Comparison of ENCODE assay signal across 8 mouse cellular contexts in the genomic region with DNA sequence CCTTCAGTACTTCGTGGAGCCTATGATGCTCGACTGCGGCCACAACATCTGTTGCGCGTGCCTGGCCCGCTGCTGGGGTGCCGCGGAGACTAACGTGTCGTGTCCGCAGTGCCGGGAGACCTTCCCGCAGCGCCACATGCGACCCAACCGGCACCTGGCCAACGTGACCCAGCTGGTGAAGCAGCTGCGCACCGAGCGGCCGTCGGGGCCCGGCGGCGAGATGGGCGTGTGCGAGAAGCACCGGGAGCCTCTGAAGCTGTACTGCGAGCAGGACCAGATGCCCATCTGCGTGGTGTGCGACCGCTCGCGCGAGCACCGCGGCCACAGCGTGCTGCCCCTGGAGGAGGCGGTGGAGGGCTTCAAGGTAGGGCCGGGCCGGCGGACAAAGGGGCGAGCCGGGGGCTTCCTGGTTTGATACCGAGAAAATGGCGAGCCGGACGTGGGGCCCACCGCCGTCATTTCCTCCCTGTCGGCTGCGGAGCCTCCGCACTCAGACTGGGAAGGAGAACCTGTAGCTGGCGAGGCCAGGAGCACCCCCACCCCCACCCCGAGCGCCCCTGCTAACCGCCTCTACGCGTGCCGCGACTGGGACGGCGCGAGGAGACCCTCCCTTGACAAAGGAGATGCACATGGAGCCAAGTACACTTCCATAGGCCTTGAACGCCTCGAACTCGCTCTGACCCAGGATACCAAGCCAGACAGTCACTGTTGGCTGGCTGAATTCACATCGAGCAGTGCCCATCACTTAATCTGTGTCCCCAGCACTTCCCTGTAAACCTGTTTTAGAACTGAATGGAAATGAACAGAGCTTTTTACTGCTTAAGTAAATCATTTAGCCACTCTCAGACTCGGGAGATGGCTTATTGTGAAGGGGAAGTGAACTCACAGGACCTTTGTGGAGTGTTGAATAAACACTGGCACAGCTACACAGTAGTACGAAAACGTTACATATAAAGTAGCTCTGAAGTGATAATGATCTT. TPM values are rescaled to one million over a fixed set of nuclear protein-coding genes. Genes with fewer than 3 reads are reported as not detected.
DNase-seq lines count a peak whose midpoint lies in the region; ATAC-seq and TF ChIP-seq lines count a peak whose summit lies in the region.

No protein-coding gene starts in this region.

- peak; percentile 44 for DNase-seq in urinary bladder, postnatal 14 days (ENCODE audit: low spot score)
- DNase-seq in urinary bladder, postnatal 10 days (ENCODE audit: low spot score) = no peak
- DNase-seq in cerebellum, adult 9-10 months = peak; percentile 62
- peak; percentile 31 to 44 for DNase-seq in frontal cortex, postnatal 14 days (ENCODE audit: low spot score in 2 of 2)
- peak; percentile 68 for DNase-seq in hindbrain, postnatal 0 days (ENCODE audit: low spot score)
- no peak for DNase-seq in liver, embryonic 14.5 days (ENCODE audit: low read depth in 3 of 3, low spot score in 3 of 3)
- DNase-seq in naive thymus-derived CD4-positive, alpha-beta T cell, adult 2 months (ENCODE audit: low read depth) = peak; percentile 76
- DNase-seq in testis, postnatal 10 days (ENCODE audit: low spot score) = peak; percentile 74

- H3K9ac ChIP-seq in hindbrain, postnatal 0 days (replicated peaks; ENCODE audit: low read length) = peak overlapping the region; percentile 87
- H3K9ac ChIP-seq in liver, embryonic 14.5 days (replicated peaks) = peak overlapping the region; percentile 86

- H3K36me3 ChIP-seq in hindbrain, postnatal 0 days (ENCODE audit: insufficient read depth, low read length) = peaks cover 25% of the 10 kb centered on the region
- H3K36me3 ChIP-seq in liver, embryonic 14.5 days (replicated peaks; ENCODE audit: control insufficient read depth, insufficient read depth, low read depth) = peaks cover 40% of the 10 kb centered on the region

- H3K9me3 ChIP-seq in hindbrain, postnatal 0 days (ENCODE audit: low read length) = no peaks in the 10 kb centered on the region
- no peaks in the 10 kb centered on the region for H3K9me3 ChIP-seq in liver, embryonic 14.5 days (ENCODE audit: control insufficient read depth, low read length)

- H3K4me3 ChIP-seq in hindbrain, postnatal 0 days (ENCODE audit: low read length) = peak overlapping the region; percentile 99
- H3K4me3 ChIP-seq in liver, embryonic 14.5 days (ENCODE audit: insufficient read depth in 1 of 2, low read depth in 2 of 2, low read length in 2 of 2) = peak overlapping the region; percentile 88 to 95

- peak overlapping the region; percentile 91 for H3K27ac ChIP-seq in hindbrain, postnatal 0 days
- H3K27ac ChIP-seq in liver, embryonic 14.5 days = peak overlapping the region; percentile 94

- no peak; the same call in 1 of the 2 replicates for TF ChIP-seq CTCF in hindbrain, postnatal 0 days (IDR thresholded peaks at IDR 0.05; ENCODE audit: low read depth)
- no peak for TF ChIP-seq CTCF in liver, embryonic 14.5 days (IDR thresholded peaks at IDR 0.05; ENCODE audit: low read depth)

- H3K4me2 ChIP-seq in hindbrain, postnatal 0 days (ENCODE audit: low read depth, low read length) = peak overlapping the region; percentile 85
- peak overlapping the region; percentile 76 for H3K4me2 ChIP-seq in liver, embryonic 14.5 days (ENCODE audit: low read depth)

- peaks cover 14% of the 10 kb centered on the region; the same call in 1 of the 2 replicates for H3K4me1 ChIP-seq in hindbrain, postnatal 0 days (ENCODE audit: insufficient read depth, low read length)
- peaks cover 7 to 16% of the 10 kb centered on the region in 2 experiments for H3K4me1 ChIP-seq in liver, embryonic 14.5 days (replicated peaks; ENCODE audit: control insufficient read depth in 2 of 2, insufficient read depth in 2 of 2, low read length in 1 of 2)

- ATAC-seq in hindbrain, postnatal 0 days = peak; percentile 66
- ATAC-seq in liver, embryonic 14.5 days (ENCODE audit: insufficient read depth) = peak; percentile 54

- TF ChIP-seq EP300 in liver, embryonic 14.5 days (IDR thresholded peaks at IDR 0.05; ENCODE audit: low read depth) = no peak

- WGBS in hindbrain, postnatal 0 days = 2% methylated on average over 66 of the region's 71 CpGs
- under 1% methylated on average over 71 of the region's 71 CpGs for WGBS in liver, embryonic 14.5 days (ENCODE audit: insufficient replicate concordance)

- no peaks in the 10 kb centered on the region for H3K27me3 ChIP-seq in hindbrain, postnatal 0 days (ENCODE audit: insufficient read depth, low read length)
- H3K27me3 ChIP-seq in liver, embryonic 14.5 days (ENCODE audit: control insufficient read depth, insufficient read depth, low read length) = no peaks in the 10 kb centered on the region

RNA-seq across cellular contexts. Expression of a gene that starts 1.6 kb away (rescaled TPM):
- 84.9 and 107 TPM in 2 replicates for total RNA-seq in hindbrain, postnatal 0 days (2014; rRNA removed)
- 68.3 and 69.1 TPM in 2 replicates for polyA plus RNA-seq in hindbrain, postnatal 0 days (2015; fragmentation: Nextera tagmentation; extraction: Ambion mirVana)
- 28.0 and 36.9 TPM in 2 replicates for polyA plus RNA-seq in liver, embryonic 14.5 days (2012; rRNA removed)
- polyA plus RNA-seq in liver, embryonic 14.5 days (2014; fragmentation: Nextera tagmentation; extraction: Ambion mirVana) = 50.9 and 56.1 TPM in 2 replicates

RNA-seq across cellular contexts. Expression of a gene that starts 35.2 kb away (rescaled TPM):
- total RNA-seq in hindbrain, postnatal 0 days (2014; rRNA removed) = not detected in 2 replicates
- not detected in 2 replicates for polyA plus RNA-seq in hindbrain, postnatal 0 days (2015; fragmentation: Nextera tagmentation; extraction: Ambion mirVana)
- polyA plus RNA-seq in liver, embryonic 14.5 days (2012; rRNA removed) = not detected in 2 replicates
- not detected in 2 replicates for polyA plus RNA-seq in liver, embryonic 14.5 days (2014; fragmentation: Nextera tagmentation; extraction: Ambion mirVana)

RNA-seq across cellular contexts. Expression of a gene that starts 51.4 kb away (rescaled TPM):
- not detected in 2 replicates for total RNA-seq in hindbrain, postnatal 0 days (2014; rRNA removed)
- polyA plus RNA-seq in hindbrain, postnatal 0 days (2015; fragmentation: Nextera tagmentation; extraction: Ambion mirVana) = not detected in 2 replicates
- not detected in 2 replicates for polyA plus RNA-seq in liver, embryonic 14.5 days (2012; rRNA removed)
- polyA plus RNA-seq in liver, embryonic 14.5 days (2014; fragmentation: Nextera tagmentation; extraction: Ambion mirVana) = not detected in 2 replicates

Comparison
In these comparisons a context has a peak if more than half of its experiments do, and no peak if none do; other contexts are left out.
1. DNase-seq: peak in urinary bladder, postnatal 14 days (single experiment), cerebellum, adult 9-10 months (single experiment), frontal cortex, postnatal 14 days (2 of 2), hindbrain, postnatal 0 days (single experiment), naive thymus-derived CD4-positive, alpha-beta T cell, adult 2 months (single experiment) and testis, postnatal 10 days (single experiment); none in urinary bladder, postnatal 10 days (single experiment) and liver, embryonic 14.5 days (0 of 3).